Mouse (Mus musculus): ENCODE results near the gene Tmub1. TPM values are rescaled to one million over a fixed set of nuclear protein-coding genes. Genes with fewer than 3 reads are reported as not detected.
A peak's percentile ranks its signal among the peaks of the same experiment; 100 is the strongest.

Tmub1 gene
- polyA plus RNA-seq, 1 experiment from 2014 or later = 54.4 TPM

DNA sequence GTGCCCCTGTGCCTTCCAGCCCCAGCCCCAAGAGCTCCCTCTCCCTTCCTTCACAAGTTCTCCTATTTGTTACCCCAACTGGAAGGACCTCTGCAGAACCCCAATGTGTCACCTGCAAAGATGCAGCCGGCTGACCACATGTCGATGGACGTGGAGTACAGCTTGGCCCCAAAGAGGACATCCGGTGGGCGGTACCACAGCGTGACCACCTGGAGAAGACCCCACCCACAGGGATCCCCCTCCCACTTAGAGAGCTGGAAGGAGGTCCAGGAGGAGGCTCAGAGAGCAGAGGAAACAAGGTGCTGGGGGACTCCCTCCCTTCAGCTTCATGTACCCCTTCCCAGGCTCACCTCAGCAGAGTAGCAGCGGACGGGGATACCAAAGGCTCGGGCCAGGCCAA lies 27.3 kb downstream of the Tmub1 start:
- WGBS = 89% methylated on average over 8 of the region's 9 CpGs
- Histone ChIP-seq H3K36me3 (replicated peaks; ENCODE audit: control insufficient read depth, insufficient read depth) (peaks cover 28% of the 10 kb centered on the region), H3K27ac (no peak overlapping the region), H3K4me1 (replicated peaks; ENCODE audit: control insufficient read depth, insufficient read depth, low read length) (peaks cover 31% of the 10 kb centered on the region), H3K9me3 (ENCODE audit: control insufficient read depth, low read length) (no peaks in the 10 kb centered on the region), H3K4me2 (replicated peaks) (no peak overlapping the region), H3K9ac (no peak overlapping the region), H3K4me3 (replicated peaks; ENCODE audit: low read length) (no peak overlapping the region), H3K27me3 (ENCODE audit: control insufficient read depth, insufficient read depth, low read length) (no peaks in the 10 kb centered on the region)
- no peak for ATAC-seq (ENCODE audit: low FRiP score)
- no peak for DNase-seq (ENCODE audit: low spot score)

DNA sequence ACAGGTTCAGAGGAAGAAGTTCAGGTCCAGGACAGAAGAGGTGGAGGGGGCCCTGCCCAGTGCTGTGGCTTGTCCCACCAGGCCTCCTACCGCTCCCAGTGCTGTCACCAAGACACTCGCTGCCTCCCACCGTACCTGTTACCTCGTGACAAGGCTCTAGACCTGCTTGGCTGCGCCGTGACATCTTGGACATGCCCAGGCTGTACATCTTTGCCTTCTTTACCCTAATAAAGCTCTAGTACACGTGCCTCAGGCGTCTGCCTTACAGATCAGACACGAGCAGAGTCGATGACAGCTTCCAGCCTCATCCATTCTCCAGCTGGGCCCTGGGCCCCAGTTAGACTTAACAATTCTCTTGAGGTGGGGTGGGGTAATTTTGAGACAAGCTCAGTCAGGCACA lies 30.1 kb downstream of the Tmub1 start:
- 89% methylated on average over 10 of the region's 10 CpGs for WGBS
- Histone ChIP-seq H3K4me3 (replicated peaks; ENCODE audit: low read length) (no peak overlapping the region), H3K4me1 (replicated peaks; ENCODE audit: control insufficient read depth, insufficient read depth, low read length) (peaks cover 20% of the 10 kb centered on the region), H3K27ac (no peak overlapping the region), H3K27me3 (ENCODE audit: control insufficient read depth, insufficient read depth, low read length) (no peaks in the 10 kb centered on the region), H3K9ac (no peak overlapping the region), H3K9me3 (ENCODE audit: control insufficient read depth, low read length) (no peaks in the 10 kb centered on the region), H3K36me3 (replicated peaks; ENCODE audit: control insufficient read depth, insufficient read depth) (peaks cover 28% of the 10 kb centered on the region), H3K4me2 (replicated peaks) (no peak overlapping the region)
- DNase-seq (ENCODE audit: low spot score) (no peak), ATAC-seq (ENCODE audit: low FRiP score) (no peak)

DNA sequence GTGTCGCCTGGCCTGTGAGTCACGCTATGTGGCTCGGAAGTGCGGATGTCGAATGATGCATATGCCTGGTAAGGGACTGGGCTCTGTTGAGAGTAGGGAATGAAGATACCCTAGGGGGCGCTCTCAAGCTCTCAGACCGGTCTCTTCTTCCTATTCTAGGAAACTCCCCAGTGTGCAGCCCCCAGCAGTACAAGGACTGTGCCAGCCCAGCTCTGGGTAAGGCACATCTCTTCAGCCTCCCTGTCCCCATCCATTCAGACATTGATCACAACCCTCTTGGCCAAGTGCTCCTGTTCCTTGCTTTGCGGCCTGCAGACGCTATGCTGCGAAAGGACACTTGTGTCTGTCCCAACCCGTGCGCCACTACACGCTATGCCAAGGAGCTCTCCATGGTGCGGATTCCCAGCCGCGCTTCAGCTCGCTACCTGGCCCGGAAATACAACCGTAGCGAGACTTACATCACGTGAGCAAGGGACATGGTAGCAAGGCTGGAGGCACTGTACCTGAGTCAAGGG lies 31.4 kb downstream of the Tmub1 start:
- H3K4me2 ChIP-seq (replicated peaks) = peak overlapping the region; percentile 27
- no peaks in the 10 kb centered on the region for H3K9me3 ChIP-seq (ENCODE audit: control insufficient read depth, low read length)
- no peak overlapping the region; the same call in 1 of the 2 replicates for H3K9ac ChIP-seq
- H3K27me3 ChIP-seq (ENCODE audit: control insufficient read depth, insufficient read depth, low read length) = no peaks in the 10 kb centered on the region
- 4% methylated on average over 21 of the region's 21 CpGs for WGBS
- H3K27ac ChIP-seq = no peak overlapping the region
- H3K4me3 ChIP-seq (replicated peaks; ENCODE audit: low read length) = no peak overlapping the region
- peak; percentile 72; the same call in 1 of the 2 replicates for ATAC-seq (ENCODE audit: low FRiP score)
- H3K4me1 ChIP-seq (replicated peaks; ENCODE audit: control insufficient read depth, insufficient read depth, low read length) = peaks cover 11% of the 10 kb centered on the region; the same call in 1 of the 2 replicates
- peak; percentile 66 for DNase-seq (ENCODE audit: low spot score)
- H3K36me3 ChIP-seq (replicated peaks; ENCODE audit: control insufficient read depth, insufficient read depth) = peaks cover 28% of the 10 kb centered on the region

DNA sequence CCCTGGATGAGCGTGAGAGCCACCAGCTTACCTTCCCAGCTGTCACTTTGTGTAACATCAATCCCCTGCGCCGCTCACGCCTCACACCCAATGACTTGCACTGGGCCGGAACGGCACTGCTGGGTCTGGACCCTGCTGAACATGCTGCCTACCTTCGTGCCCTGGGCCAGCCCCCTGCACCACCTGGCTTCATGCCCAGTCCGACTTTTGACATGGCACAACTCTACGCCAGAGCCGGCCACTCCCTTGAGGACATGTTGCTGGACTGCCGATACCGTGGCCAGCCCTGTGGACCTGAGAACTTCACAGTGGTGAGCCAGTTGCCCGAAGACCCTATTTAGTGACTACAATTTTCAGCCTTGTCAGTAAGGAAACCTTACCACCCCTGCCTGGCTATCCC lies 33.7 kb downstream of the Tmub1 start:
- Histone ChIP-seq H3K4me2 (replicated peaks) (no peak overlapping the region), H3K4me1 (replicated peaks; ENCODE audit: control insufficient read depth, insufficient read depth, low read length) (peaks cover 11% of the 10 kb centered on the region; the same call in 1 of the 2 replicates), H3K27me3 (ENCODE audit: control insufficient read depth, insufficient read depth, low read length) (no peaks in the 10 kb centered on the region), H3K9me3 (ENCODE audit: control insufficient read depth, low read length) (no peaks in the 10 kb centered on the region), H3K4me3 (replicated peaks; ENCODE audit: low read length) (no peak overlapping the region), H3K27ac (no peak overlapping the region), H3K9ac (no peak overlapping the region), H3K36me3 (replicated peaks; ENCODE audit: control insufficient read depth, insufficient read depth) (peaks cover 9% of the 10 kb centered on the region; the same call in 1 of the 2 replicates)
- ATAC-seq (ENCODE audit: low FRiP score) (no peak), DNase-seq (ENCODE audit: low spot score) (no peak)
- WGBS = 85% methylated on average over 13 of the region's 13 CpGs

DNA sequence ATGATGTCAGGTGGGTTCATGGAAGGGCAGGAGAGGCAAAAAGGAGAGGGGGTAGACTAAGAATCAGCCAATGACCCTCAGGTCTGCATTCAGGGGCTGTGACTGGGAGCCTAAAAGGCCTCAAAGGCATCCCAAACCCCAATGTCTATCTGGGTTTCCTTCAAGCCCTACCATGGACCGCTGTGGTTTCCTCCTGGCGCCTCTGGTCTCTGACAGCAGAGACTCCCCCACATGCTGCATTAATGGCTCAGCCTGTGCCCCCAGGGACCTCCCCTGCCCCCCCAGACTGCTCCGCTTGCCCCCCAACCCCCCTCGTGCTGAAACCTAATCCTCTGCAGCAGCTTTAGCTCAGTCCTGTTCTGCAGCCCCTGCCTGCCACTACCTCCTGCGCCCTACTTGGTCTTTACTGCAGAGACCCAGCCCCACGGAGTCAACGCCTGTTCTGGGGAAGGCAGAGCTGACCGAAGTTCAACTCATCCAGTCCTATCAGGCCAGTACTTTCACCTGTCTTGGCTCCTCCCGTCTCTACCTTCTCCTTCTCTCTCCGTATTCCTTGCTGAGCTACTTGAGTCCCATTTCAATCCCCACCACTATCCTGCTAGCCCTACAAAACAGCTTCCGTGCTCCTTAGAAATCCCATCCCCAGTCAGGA lies 34.5 kb downstream of the Tmub1 start, which contains the start of gene Asic3:
Gene Asic3 (plus strand): TSS at position 351 of the 652 bp plus-strand sequence.
- Histone ChIP-seq H3K9ac (no peak within 1 kb of the TSS), H3K9me3 (ENCODE audit: control insufficient read depth, low read length) (no peaks in the 10 kb centered on the region), H3K27me3 (ENCODE audit: control insufficient read depth, insufficient read depth, low read length) (no peaks in the 10 kb centered on the region), H3K36me3 (replicated peaks; ENCODE audit: control insufficient read depth, insufficient read depth) (0 out of 2 replicates have a peak, but pooled peaks cover 4% of the 10 kb centered on the region), H3K4me3 (replicated peaks; ENCODE audit: low read length) (no peak within 1 kb of the TSS), H3K4me1 (replicated peaks; ENCODE audit: control insufficient read depth, insufficient read depth, low read length) (peaks cover 11% of the 10 kb centered on the region; the same call in 1 of the 2 replicates), H3K4me2 (replicated peaks) (no peak within 1 kb of the TSS), H3K27ac (no peak within 1 kb of the TSS)
- DNase-seq (ENCODE audit: low spot score) (no peak), ATAC-seq (ENCODE audit: low FRiP score) (no peak)
- WGBS = 54% methylated on average over 11 of the region's 11 CpGs

DNA sequence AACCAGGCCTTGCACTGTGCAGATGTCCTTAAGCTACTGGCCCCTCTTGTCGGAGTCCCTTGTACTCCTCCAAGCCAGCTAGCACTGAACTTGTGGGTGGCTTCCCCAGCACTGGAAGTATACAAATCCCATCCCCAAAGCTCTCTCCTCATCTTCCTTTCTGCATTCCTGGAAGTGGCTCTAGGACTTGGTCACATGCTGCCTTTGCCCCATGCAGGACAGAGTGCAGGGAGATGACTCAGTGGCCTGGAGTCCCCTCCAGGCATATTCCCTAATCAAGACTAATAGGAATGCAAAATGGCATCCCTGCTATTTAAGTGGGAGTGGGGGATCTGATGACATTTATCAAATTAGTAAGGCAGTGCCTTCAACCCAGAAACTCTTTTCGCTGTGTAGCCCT lies 35.6 kb downstream of the Tmub1 start:
- H3K4me2 ChIP-seq (replicated peaks) = no peak overlapping the region
- peaks cover 11% of the 10 kb centered on the region; the same call in 1 of the 2 replicates for H3K4me1 ChIP-seq (replicated peaks; ENCODE audit: control insufficient read depth, insufficient read depth, low read length)
- H3K9me3 ChIP-seq (ENCODE audit: control insufficient read depth, low read length) = no peaks in the 10 kb centered on the region
- no peak overlapping the region for H3K4me3 ChIP-seq (replicated peaks; ENCODE audit: low read length)
- no peak overlapping the region for H3K27ac ChIP-seq
- DNase-seq (ENCODE audit: low spot score) = no peak
- peaks cover 13% of the 10 kb centered on the region; the same call in 1 of the 2 replicates for H3K36me3 ChIP-seq (replicated peaks; ENCODE audit: control insufficient read depth, insufficient read depth)
- H3K27me3 ChIP-seq (ENCODE audit: control insufficient read depth, insufficient read depth, low read length) = no peaks in the 10 kb centered on the region
- H3K9ac ChIP-seq = no peak overlapping the region
- ATAC-seq (ENCODE audit: low FRiP score) = no peak
- WGBS = 91% methylated on average over 2 of the region's 2 CpGs

DNA sequence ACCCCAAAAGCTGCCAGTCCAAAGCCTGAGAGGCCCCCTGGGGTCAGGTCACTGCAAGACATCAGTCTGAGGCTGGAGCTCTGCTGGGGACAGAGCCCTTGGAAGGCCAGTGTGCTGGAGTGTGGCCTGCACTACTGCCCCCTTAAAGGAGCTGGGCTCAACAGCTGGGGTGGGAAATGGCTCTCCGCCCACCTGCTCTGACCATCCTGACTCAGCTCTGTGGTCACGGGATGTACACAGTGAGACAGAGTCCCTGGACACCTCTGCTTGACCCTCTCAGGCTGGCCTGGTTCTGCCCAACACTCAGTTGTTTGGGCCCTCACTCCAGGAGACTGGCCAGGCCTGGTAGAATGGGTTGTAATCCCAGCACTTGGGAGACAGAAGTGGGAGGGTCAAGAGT lies 38.2 kb downstream of the Tmub1 start:
- Histone ChIP-seq H3K4me1 (replicated peaks; ENCODE audit: control insufficient read depth, insufficient read depth, low read length) (0 out of 2 replicates have a peak, but pooled peaks cover 4% of the 10 kb centered on the region), H3K9me3 (ENCODE audit: control insufficient read depth, low read length) (no peaks in the 10 kb centered on the region), H3K9ac (no peak overlapping the region), H3K27ac (no peak overlapping the region), H3K36me3 (replicated peaks; ENCODE audit: control insufficient read depth, insufficient read depth) (peaks cover 23% of the 10 kb centered on the region), H3K4me2 (replicated peaks) (no peak overlapping the region), H3K4me3 (replicated peaks; ENCODE audit: low read length) (no peak overlapping the region), H3K27me3 (ENCODE audit: control insufficient read depth, insufficient read depth, low read length) (no peaks in the 10 kb centered on the region)
- WGBS = 83% methylated on average over 2 of the region's 2 CpGs
- ATAC-seq (ENCODE audit: low FRiP score) (no peak), DNase-seq (ENCODE audit: low spot score) (no peak)

DNA sequence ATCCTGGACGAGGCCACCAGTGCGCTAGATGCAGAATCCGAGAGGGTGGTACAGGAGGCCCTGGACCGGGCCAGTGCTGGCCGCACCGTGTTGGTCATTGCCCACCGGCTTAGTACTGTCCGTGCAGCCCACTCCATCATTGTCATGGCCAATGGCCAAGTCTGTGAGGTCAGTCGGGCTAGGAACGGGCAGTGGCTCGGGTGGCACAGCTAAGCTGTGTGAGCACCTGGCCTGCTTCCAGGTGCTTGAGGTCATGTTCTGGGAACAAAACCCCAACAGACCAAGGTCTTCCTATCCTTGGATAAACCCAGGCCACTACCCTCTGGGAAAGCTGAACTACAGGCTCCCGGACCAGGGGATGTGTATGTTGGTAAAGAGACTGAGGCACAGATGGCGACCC lies 39.0 kb downstream of the Tmub1 start:
- H3K4me2 ChIP-seq (replicated peaks) = no peak overlapping the region
- no peaks in the 10 kb centered on the region for H3K9me3 ChIP-seq (ENCODE audit: control insufficient read depth, low read length)
- WGBS = 94% methylated on average over 13 of the region's 13 CpGs
- peaks cover 31% of the 10 kb centered on the region for H3K36me3 ChIP-seq (replicated peaks; ENCODE audit: control insufficient read depth, insufficient read depth)
- no peak overlapping the region for H3K4me3 ChIP-seq (replicated peaks; ENCODE audit: low read length)
- no peaks in the 10 kb centered on the region for H3K27me3 ChIP-seq (ENCODE audit: control insufficient read depth, insufficient read depth, low read length)
- no peak overlapping the region for H3K27ac ChIP-seq
- ATAC-seq (ENCODE audit: low FRiP score) = no peak
- H3K9ac ChIP-seq = no peak overlapping the region
- 0 out of 2 replicates have a peak, but pooled peaks cover 4% of the 10 kb centered on the region for H3K4me1 ChIP-seq (replicated peaks; ENCODE audit: control insufficient read depth, insufficient read depth, low read length)
- DNase-seq (ENCODE audit: low spot score) = no peak

DNA sequence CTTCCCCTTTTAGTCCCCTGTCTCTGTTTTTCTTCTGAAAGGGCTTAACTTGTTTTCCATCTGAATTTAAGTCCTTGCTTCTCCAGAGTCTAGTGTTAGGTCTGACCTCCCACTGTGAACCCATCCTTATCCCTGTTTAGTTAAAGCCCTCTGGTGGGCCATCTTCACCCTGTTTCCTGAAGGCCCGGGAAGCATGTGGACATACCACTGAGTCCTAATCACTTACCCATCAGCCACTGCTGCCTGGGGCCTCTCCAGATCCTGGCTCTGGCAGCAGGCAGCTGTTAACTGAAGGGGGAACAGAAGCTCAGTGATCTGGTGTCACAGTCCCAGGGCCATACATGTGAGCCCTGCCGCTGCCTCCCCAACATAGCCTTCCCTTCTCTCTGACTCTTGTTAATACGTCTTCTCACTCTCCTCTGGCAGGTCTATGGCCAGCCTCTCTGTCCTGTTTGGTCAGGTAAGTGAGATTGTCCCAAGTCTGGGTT lies 42.2 kb downstream of the Tmub1 start:
- Histone ChIP-seq H3K27ac (no peak overlapping the region), H3K4me3 (replicated peaks; ENCODE audit: low read length) (no peak overlapping the region), H3K4me1 (replicated peaks; ENCODE audit: control insufficient read depth, insufficient read depth, low read length) (no peaks in the 10 kb centered on the region), H3K27me3 (ENCODE audit: control insufficient read depth, insufficient read depth, low read length) (no peaks in the 10 kb centered on the region), H3K9ac (no peak overlapping the region), H3K9me3 (ENCODE audit: control insufficient read depth, low read length) (no peaks in the 10 kb centered on the region), H3K4me2 (replicated peaks) (no peak overlapping the region), H3K36me3 (replicated peaks; ENCODE audit: control insufficient read depth, insufficient read depth) (peaks cover 48% of the 10 kb centered on the region)
- DNase-seq (ENCODE audit: low spot score) (no peak), ATAC-seq (ENCODE audit: low FRiP score) (no peak)
- 78% methylated on average over 3 of the region's 3 CpGs for WGBS

Measured in hindbrain, embryonic 14.5 days (tissue).